Comparison of ENCODE assay signal across 43 mouse cellular contexts in genomic region chr4:35150706-35151105, GRCm38 (mm10). TPM values are rescaled to one million over a fixed set of nuclear protein-coding genes. Genes with fewer than 3 reads are reported as not detected.
"Had no signal": no experiment of that assay in that cellular context is flagged by ENCODE, and none has a peak within 500 bp of the region (broad histone marks: within the 10 kb centered on the region; RNA-seq: fewer than 3 reads in every experiment).

No protein-coding gene starts in this region.

- ATAC-seq: lung, postnatal 0 days; midbrain, embryonic 15.5 days; midbrain, embryonic 16.5 days had no signal

- H3K9me3 ChIP-seq: limb, embryonic 10.5 days; limb, embryonic 12.5 days; limb, embryonic 13.5 days; limb, embryonic 15.5 days; liver, embryonic 13.5 days; liver, embryonic 15.5 days; lung, embryonic 15.5 days; megakaryocyte, embryonic 14.5 days; midbrain, embryonic 10.5 days; midbrain, embryonic 12.5 days; midbrain, embryonic 15.5 days; neural tube, embryonic 12.5 days; neural tube, embryonic 13.5 days had no signal

- H3K27ac ChIP-seq: left cerebral cortex, adult 2 months; limb, embryonic 10.5 days; limb, embryonic 12.5 days; limb, embryonic 13.5 days; limb, embryonic 15.5 days; liver, embryonic 13.5 days; liver, embryonic 14.5 days; liver, embryonic 15.5 days; lung, embryonic 15.5 days; macrophage; midbrain, embryonic 10.5 days; midbrain, embryonic 12.5 days; midbrain, embryonic 15.5 days; neural tube, embryonic 12.5 days; neural tube, embryonic 13.5 days had no signal

- H3K4me2 ChIP-seq: limb, embryonic 12.5 days; limb, embryonic 13.5 days; limb, embryonic 15.5 days; liver, embryonic 11.5 days; liver, embryonic 13.5 days; liver, embryonic 15.5 days; lung, embryonic 14.5 days; lung, embryonic 15.5 days; midbrain, embryonic 12.5 days; midbrain, embryonic 15.5 days; neural tube, embryonic 12.5 days; neural tube, embryonic 13.5 days had no signal

- H3K36me3 ChIP-seq: limb, embryonic 10.5 days; limb, embryonic 12.5 days; limb, embryonic 13.5 days; limb, embryonic 15.5 days; liver, embryonic 13.5 days; liver, embryonic 15.5 days; lung, embryonic 15.5 days; midbrain, embryonic 10.5 days; midbrain, embryonic 12.5 days; midbrain, embryonic 15.5 days; neural tube, embryonic 12.5 days; neural tube, embryonic 13.5 days had no signal

- H3K9ac ChIP-seq: limb, embryonic 12.5 days; limb, embryonic 13.5 days; limb, embryonic 15.5 days; liver, embryonic 13.5 days; liver, embryonic 14.5 days; liver, embryonic 15.5 days; lung, embryonic 14.5 days; lung, embryonic 15.5 days; midbrain, embryonic 12.5 days; midbrain, embryonic 15.5 days; neural tube, embryonic 12.5 days; neural tube, embryonic 13.5 days had no signal

- H3K4me3 ChIP-seq: left cerebral cortex, adult 2 months; limb, embryonic 10.5 days; limb, embryonic 12.5 days; limb, embryonic 13.5 days; limb, embryonic 15.5 days; liver, embryonic 13.5 days; liver, embryonic 15.5 days; lung, embryonic 15.5 days; megakaryocyte, embryonic 14.5 days; midbrain, embryonic 10.5 days; midbrain, embryonic 12.5 days; midbrain, embryonic 15.5 days; myocyte; neural tube, embryonic 12.5 days; neural tube, embryonic 13.5 days had no signal

- H3K27me3 ChIP-seq: limb, embryonic 12.5 days; limb, embryonic 13.5 days; limb, embryonic 15.5 days; lung, embryonic 15.5 days; neural tube, embryonic 12.5 days; neural tube, embryonic 13.5 days had no signal

- DNase-seq: layer of hippocampus, postnatal 36 days; left cerebral cortex, postnatal 4 days; liver, embryonic 13.5 days; lung, adult 18-20 months; lung, adult 2 months; lung, embryonic 14.5 days; lung, postnatal 10 days; lung, postnatal 14 days; lung, postnatal 36 days; lung, postnatal 4 days; midbrain, embryonic 14.5 days had no signal

- H3K4me1 ChIP-seq: liver, embryonic 15.5 days had no signal

RNA-seq across cellular contexts. Expression of gene Ifnk, which starts 1.1 kb away (rescaled TPM):
- total RNA-seq: layer of hippocampus, postnatal 36 days; left cerebral cortex, adult 18-20 months; left cerebral cortex, adult 2 months; left cerebral cortex, adult 8-10 months; left cerebral cortex, postnatal 10 days; left cerebral cortex, postnatal 14 days; left cerebral cortex, postnatal 25 days; left cerebral cortex, postnatal 4 days; megakaryocyte progenitor cell, adult 5-6 weeks; megakaryocyte, adult 5-6 weeks; megakaryocyte-erythroid progenitor cell, adult 5-6 weeks; midbrain, postnatal 0 days; monocyte, adult 5-6 weeks had no signal
- polyA plus RNA-seq: limb, embryonic 11.5 days; limb, embryonic 14.5 days; liver, embryonic 11.5 days; liver, embryonic 14.5 days; lung, adult 2 months; lung, embryonic 16.5 days; macrophage; midbrain, embryonic 14.5 days; midbrain, embryonic 15.5 days; midbrain, embryonic 16.5 days; midbrain, postnatal 0 days; myocyte; neural tube, embryonic 12.5 days; neural tube, embryonic 13.5 days had no signal
